Mouse (Mus musculus) hindbrain, embryonic 16.5 days (tissue): Measurements from ENCODE around the gene Ptpn22. TPM values are rescaled to one million over a fixed set of nuclear protein-coding genes. Genes with fewer than 3 reads are reported as not detected.

Experiments
- ATAC-seq: fragments of 200-750 bp; cut with Nextera tagmentation; 2 replicates; pipeline ENCODE4 v1.8.0; 2017; ENCODE audit warnings: moderate TSS enrichment, moderate library complexity
- H3K27ac ChIP-seq: fragments of 300-500 bp; sonication (generic); 2 replicates; pipeline ENCODE4 v1.5.1; 2014; ENCODE audit warnings: low read depth, mild to moderate bottlenecking, control low read depth, low read length, moderate library complexity
- H3K27me3 ChIP-seq: fragments of 300-500 bp; sonication (generic); replicated peaks from 2 replicates; pipeline ENCODE4 v1.6.1; 2014; ENCODE audit warnings: low read length; ENCODE audit not compliant: control insufficient read depth, insufficient read depth
- H3K36me3 ChIP-seq: fragments of 300-500 bp; sonication (generic); 2 replicates; pipeline ENCODE4 v1.6.1; 2014; ENCODE audit warnings: mild to moderate bottlenecking, low read length, moderate library complexity, mixed read lengths; ENCODE audit not compliant: control insufficient read depth, insufficient read depth
- H3K4me1 ChIP-seq: fragments of 300-500 bp; sonication (generic); 2 replicates; pipeline ENCODE4 v1.6.1; 2014; ENCODE audit warnings: low read depth, low read length; ENCODE audit not compliant: control insufficient read depth, insufficient read depth
- H3K4me2 ChIP-seq: fragments of 300-500 bp; sonication (generic); 2 replicates; pipeline ENCODE4 v1.6.1; 2014; ENCODE audit warnings: mild to moderate bottlenecking, low read length, control low read depth, moderate library complexity
- H3K4me3 ChIP-seq: fragments of 300-500 bp; sonication (generic); 2 replicates; pipeline ENCODE4 v1.5.1; 2014; ENCODE audit warnings: mild to moderate bottlenecking, low read length, control low read depth, moderate library complexity
- H3K9ac ChIP-seq: fragments of 300-500 bp; sonication (generic); 2 replicates; pipeline ENCODE4 v1.6.1; 2014; ENCODE audit warnings: low read depth, mild to moderate bottlenecking, control low read depth, low read length, moderate library complexity
- H3K9me3 ChIP-seq: fragments of 300-500 bp; sonication (generic); 2 replicates; pipeline ENCODE4 v1.6.1; 2014; ENCODE audit warnings: mild to moderate bottlenecking, low read length, moderate library complexity; ENCODE audit not compliant: control insufficient read depth
- WGBS: fragments of 180-500 bp; shearing (Covaris S2); extraction: QIAGEN DNeasy Blood & Tissue Kit; methylation state at CpG from one replicate; pipeline ENCODE4 v1.1.7; 2014; 5-methylcytosine and 5-hydroxymethylcytosine counted together
- polyA plus RNA-seq: library from polyadenylated mRNA; unstranded; fragments of >200 nt; fragmentation: Nextera tagmentation; extraction: Ambion mirVana; gene quantifications from 2 replicates; pipeline ENCODE4 v1.2.1, GENCODE M21; 2015

The Ptpn22 gene
- polyA plus RNA-seq, 1 experiment from 2014 or later = 0.43 TPM

DNA sequence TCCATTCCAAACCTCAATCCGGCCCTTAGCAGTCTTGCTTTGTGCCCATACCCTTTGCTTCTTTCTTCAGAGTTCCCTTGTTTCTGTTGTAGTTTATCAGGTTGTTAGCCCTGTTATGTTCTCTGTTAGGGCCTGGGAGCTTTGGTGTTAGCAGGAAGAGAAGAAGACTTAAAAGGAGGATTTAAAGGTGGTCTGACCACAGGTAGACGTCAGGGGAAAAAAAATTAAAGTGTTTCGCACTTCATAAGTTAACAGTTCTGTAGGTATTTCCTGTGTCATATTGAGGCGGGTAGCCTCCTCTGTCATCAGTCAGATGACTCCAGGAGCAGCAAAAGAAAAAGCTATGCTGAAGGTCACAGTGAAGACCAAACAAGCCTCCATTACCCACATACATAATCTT lies 8.4 kb downstream of the Ptpn22 start:
- no peak overlapping the region for H3K9ac ChIP-seq
- no peaks in the 10 kb centered on the region for H3K4me1 ChIP-seq
- H3K9me3 ChIP-seq = no peaks in the 10 kb centered on the region
- no peak overlapping the region for H3K4me3 ChIP-seq
- H3K4me2 ChIP-seq = no peak overlapping the region
- no peaks in the 10 kb centered on the region for H3K27me3 ChIP-seq
- H3K27ac ChIP-seq = no peak overlapping the region
- ATAC-seq = no peak
- H3K36me3 ChIP-seq = no peaks in the 10 kb centered on the region
- 93% methylated on average over 4 of the region's 4 CpGs for WGBS

DNA sequence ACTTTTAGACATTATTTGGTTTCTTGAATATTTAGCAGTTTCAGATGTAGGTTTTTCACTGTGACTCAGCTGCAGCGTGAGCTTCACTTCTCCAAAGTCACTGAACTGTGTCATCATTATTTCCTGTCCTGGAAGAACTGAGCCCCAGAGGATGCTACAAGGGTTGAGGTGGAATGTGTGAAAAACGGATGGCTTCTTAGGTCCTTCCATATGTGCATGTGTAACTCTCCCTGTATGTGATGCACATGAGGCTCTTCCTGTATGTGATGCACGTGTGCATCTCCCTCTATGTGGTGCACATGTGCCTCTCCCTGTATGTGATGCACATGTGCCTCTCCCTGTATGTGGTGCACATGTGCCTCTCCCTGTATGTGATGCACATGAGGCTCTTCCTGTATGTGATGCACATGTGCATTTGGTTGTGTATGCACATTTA lies 13.1 kb downstream of the Ptpn22 start:
- Histone ChIP-seq H3K4me3 (no peak overlapping the region), H3K36me3 (no peaks in the 10 kb centered on the region), H3K4me1 (no peaks in the 10 kb centered on the region), H3K9ac (no peak overlapping the region), H3K27ac (no peak overlapping the region), H3K4me2 (no peak overlapping the region), H3K27me3 (no peaks in the 10 kb centered on the region), H3K9me3 (no peaks in the 10 kb centered on the region)
- ATAC-seq = no peak
- 53% methylated on average over 3 of the region's 3 CpGs for WGBS

DNA sequence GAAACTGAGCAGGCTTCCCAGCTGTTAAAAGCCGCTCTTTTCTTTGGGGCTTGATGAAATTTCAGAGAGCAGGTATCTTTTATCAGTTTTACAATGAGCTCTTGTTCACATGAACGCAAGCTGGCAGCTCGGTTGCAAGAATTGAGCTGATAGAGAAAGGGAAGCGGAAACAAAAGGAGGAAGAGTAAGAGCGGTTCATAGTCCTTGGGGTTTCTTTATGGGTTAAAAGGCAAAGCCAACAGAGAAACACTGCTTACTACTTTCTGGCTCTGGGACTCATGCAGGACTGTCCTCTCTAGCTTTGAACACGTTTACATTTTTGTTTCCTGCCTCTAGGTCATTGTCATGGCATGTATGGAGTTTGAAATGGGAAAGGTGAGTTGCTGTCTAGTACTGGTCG lies 14.7 kb downstream of the Ptpn22 start:
- no peak overlapping the region for H3K9ac ChIP-seq
- no peak for ATAC-seq
- no peaks in the 10 kb centered on the region for H3K27me3 ChIP-seq
- no peaks in the 10 kb centered on the region for H3K4me1 ChIP-seq
- H3K4me3 ChIP-seq = no peak overlapping the region
- no peak overlapping the region for H3K4me2 ChIP-seq
- no peaks in the 10 kb centered on the region for H3K9me3 ChIP-seq
- H3K36me3 ChIP-seq = no peaks in the 10 kb centered on the region
- no peak overlapping the region for H3K27ac ChIP-seq
- 71% methylated on average over 7 of the region's 7 CpGs for WGBS

DNA sequence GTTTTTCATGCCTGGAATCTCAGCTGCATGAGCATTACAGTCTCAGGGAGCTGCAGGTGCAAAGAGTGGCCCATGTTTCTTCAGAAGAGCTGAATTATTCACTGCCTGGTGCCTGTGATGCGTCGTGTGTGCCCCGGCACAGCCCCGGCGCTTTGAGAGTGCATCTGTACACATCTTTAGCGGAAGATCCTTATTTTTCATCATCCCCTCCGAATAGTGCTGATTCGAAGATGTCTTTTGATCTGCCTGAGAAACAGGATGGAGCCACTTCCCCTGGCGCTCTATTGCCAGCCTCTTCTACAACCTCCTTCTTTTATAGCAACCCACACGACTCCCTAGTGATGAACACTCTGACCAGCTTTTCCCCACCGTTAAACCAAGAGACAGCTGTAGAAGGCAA lies 26.4 kb downstream of the Ptpn22 start:
- H3K27ac ChIP-seq = no peak overlapping the region
- no peak overlapping the region for H3K4me3 ChIP-seq
- no peaks in the 10 kb centered on the region for H3K9me3 ChIP-seq
- H3K4me1 ChIP-seq = no peaks in the 10 kb centered on the region
- ATAC-seq = no peak
- H3K27me3 ChIP-seq = no peaks in the 10 kb centered on the region
- H3K36me3 ChIP-seq = no peaks in the 10 kb centered on the region
- no peak overlapping the region for H3K4me2 ChIP-seq
- no peak overlapping the region for H3K9ac ChIP-seq
- 79% methylated on average over 11 of the region's 11 CpGs for WGBS

DNA sequence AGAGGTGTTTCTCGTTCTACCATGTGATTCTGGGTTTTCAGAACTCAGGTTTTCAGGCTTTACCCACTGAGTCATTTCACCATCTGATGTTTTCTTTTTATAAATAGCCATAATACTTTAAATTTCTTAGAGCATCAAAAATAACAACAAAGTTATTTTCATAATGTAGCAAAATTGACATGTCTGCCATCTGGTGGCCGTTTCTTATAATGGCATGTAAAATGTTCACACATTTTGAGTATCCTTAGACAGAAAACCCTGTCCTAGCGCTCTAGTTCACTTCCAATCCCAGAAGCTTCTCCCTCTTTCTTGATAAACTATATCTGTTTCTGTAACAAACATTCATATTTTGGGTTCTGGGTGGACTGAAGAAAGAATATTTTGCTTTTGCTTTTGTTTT lies 28.0 kb downstream of the Ptpn22 start:
- H3K9me3 ChIP-seq = no peaks in the 10 kb centered on the region
- ATAC-seq = no peak
- no peaks in the 10 kb centered on the region for H3K4me1 ChIP-seq
- no peak overlapping the region for H3K9ac ChIP-seq
- 33% methylated on average over 3 of the region's 3 CpGs for WGBS
- H3K36me3 ChIP-seq = no peaks in the 10 kb centered on the region
- no peak overlapping the region for H3K4me2 ChIP-seq
- H3K27ac ChIP-seq = no peak overlapping the region
- H3K4me3 ChIP-seq = no peak overlapping the region
- H3K27me3 ChIP-seq = no peaks in the 10 kb centered on the region

DNA sequence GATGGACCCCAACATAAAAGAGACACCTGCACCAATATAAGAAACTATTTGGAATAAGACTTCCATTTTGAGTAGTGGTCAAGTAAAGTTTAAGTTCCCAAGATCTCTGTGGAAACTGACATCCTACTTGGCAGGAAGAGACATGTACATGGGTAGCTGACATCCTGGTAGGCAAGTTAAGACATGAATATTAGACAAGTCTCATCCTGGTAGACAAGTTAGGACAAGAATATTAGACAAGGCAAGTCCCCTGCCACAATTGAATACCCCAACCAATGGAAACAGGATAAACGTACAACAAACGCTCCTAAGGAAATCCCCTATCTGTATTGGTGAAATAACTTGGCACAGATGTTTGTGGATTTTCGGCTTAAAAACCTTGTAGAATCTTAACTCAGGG lies 33.8 kb downstream of the Ptpn22 start:
- no peaks in the 10 kb centered on the region for H3K4me1 ChIP-seq
- ATAC-seq = no peak
- no peak overlapping the region for H3K9ac ChIP-seq
- no peak overlapping the region for H3K27ac ChIP-seq
- H3K9me3 ChIP-seq = no peaks in the 10 kb centered on the region
- H3K27me3 ChIP-seq = no peaks in the 10 kb centered on the region
- WGBS = 88% methylated on average over 3 of the region's 3 CpGs
- H3K36me3 ChIP-seq = no peaks in the 10 kb centered on the region
- no peak overlapping the region for H3K4me3 ChIP-seq
- no peak overlapping the region for H3K4me2 ChIP-seq

DNA sequence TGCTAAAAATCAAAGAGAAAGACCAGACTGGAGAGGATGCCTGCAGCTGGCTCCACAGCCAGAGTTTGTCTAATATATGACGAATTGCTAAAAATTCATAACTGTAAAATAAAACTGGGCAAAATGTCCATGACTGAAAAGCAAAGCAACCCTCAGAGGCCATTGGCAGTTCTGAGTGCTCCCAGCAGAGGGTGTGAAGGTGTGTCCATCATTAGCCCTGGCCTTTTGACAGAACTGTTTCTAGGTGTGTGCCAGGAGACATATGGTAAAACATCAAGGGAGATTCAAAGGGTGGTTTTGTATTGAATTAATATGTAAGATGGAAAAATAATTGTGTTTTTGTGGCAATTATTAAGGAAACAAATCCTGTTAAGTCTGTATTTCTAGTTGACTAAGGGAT lies 45.1 kb downstream of the Ptpn22 start:
- WGBS = 82% methylated on average over 1 of the region's 1 CpGs
- H3K27ac ChIP-seq = no peak overlapping the region
- no peaks in the 10 kb centered on the region for H3K9me3 ChIP-seq
- no peak overlapping the region for H3K9ac ChIP-seq
- H3K36me3 ChIP-seq = no peaks in the 10 kb centered on the region
- no peaks in the 10 kb centered on the region for H3K4me1 ChIP-seq
- H3K4me3 ChIP-seq = no peak overlapping the region
- no peak for ATAC-seq
- no peak overlapping the region for H3K4me2 ChIP-seq
- no peaks in the 10 kb centered on the region for H3K27me3 ChIP-seq

DNA sequence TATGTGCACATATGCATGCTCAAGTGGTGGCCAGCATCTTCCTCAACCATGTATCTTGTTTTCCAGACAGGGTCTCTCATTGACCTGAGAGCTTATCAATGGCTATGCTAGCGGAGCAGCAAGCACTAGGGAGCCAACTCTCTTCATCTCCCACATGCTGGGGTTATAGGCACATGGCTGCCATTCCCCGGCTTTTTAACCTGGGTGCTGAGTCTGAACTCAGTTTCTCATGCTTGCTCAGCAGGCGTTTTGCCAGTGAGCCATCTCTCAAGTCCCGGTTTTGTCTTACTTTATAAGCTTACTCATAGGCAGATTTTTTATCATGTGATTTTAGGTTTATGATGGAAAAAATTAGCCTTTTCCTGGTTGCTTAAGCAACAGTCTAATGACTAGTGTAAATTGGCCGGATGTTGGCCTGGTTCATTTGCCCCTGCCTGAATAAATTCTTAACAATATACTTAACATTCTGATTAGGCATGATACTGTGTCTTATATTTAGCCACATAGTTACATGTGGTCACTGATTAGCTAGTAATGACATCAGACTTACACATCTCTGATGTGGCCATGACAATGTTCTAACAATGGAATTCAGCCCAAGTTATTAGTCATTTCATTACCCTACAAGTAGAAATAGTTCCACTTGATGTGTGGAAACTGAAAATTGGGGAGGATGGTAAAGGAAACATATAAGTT lies 47.9 kb downstream of the Ptpn22 start:
- WGBS = 86% methylated on average over 5 of the region's 5 CpGs
- Histone ChIP-seq H3K27ac (no peak overlapping the region), H3K9ac (no peak overlapping the region)

DNA sequence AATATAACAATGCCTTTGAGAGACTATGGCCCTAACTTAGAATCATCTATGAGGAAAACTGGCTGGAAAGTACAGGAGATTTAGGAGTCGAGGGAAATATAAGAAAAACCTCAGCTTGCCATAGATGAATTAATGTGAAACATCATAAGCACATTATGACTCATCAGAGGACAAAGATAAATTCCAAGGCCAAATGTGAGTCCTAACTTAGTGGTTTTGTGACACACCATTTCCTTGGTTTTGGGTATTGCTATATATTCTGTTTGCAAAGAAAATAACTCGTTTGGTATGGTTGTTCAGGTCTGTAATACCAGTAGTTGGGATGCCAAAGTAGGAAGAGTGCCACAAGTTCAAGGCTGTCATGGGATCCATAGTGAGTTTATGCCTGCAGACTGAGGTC lies 49.2 kb downstream of the Ptpn22 start:
- 78% methylated on average over 2 of the region's 2 CpGs for WGBS
- no peak overlapping the region for H3K9ac ChIP-seq
- no peaks in the 10 kb centered on the region for H3K36me3 ChIP-seq
- ATAC-seq = no peak
- no peak overlapping the region for H3K27ac ChIP-seq
- H3K4me1 ChIP-seq = no peaks in the 10 kb centered on the region
- H3K4me3 ChIP-seq = no peak overlapping the region
- H3K27me3 ChIP-seq = no peaks in the 10 kb centered on the region
- no peak overlapping the region for H3K4me2 ChIP-seq
- no peaks in the 10 kb centered on the region for H3K9me3 ChIP-seq

More for the DNA sequence above, 47.9 kb downstream of the Ptpn22 start:
- H3K9me3 ChIP-seq = no peaks in the 10 kb centered on the region
- no peak overlapping the region for H3K4me2 ChIP-seq
- no peaks in the 10 kb centered on the region for H3K36me3 ChIP-seq
- H3K4me1 ChIP-seq = no peaks in the 10 kb centered on the region
- ATAC-seq = no peak
- no peaks in the 10 kb centered on the region for H3K27me3 ChIP-seq
- H3K4me3 ChIP-seq = no peak overlapping the region
